Mouse (Mus musculus) liver, embryonic 16.5 days (tissue): ENCODE results near the gene Dock10. TPM values are rescaled to one million over a fixed set of nuclear protein-coding genes. Genes with fewer than 3 reads are reported as not detected.

ENCODE experiments used
- ATAC-seq: fragments of 200-750 bp; cut with Nextera tagmentation; 2 replicates; pipeline ENCODE4 v1.8.0; 2017; ENCODE audit warnings: low read depth, mild to moderate bottlenecking, moderate number of reproducible peaks, moderate library complexity
- H3K27ac ChIP-seq: fragments of 300-500 bp; sonication (generic); 2 replicates; pipeline ENCODE4 v1.5.1; 2014; ENCODE audit warnings: mild to moderate bottlenecking, low read length
- H3K27me3 ChIP-seq: fragments of 300-500 bp; sonication (generic); 2 replicates; pipeline ENCODE4 v1.6.1; 2014; ENCODE audit warnings: low read depth, low read length, mixed read lengths; ENCODE audit not compliant: control insufficient read depth, insufficient read depth
- H3K36me3 ChIP-seq: fragments of 300-500 bp; sonication (generic); 2 replicates; pipeline ENCODE4 v1.6.1; 2014; ENCODE audit warnings: mild to moderate bottlenecking; ENCODE audit not compliant: control insufficient read depth, insufficient read depth
- H3K4me1 ChIP-seq: fragments of 300-500 bp; sonication (generic); 2 replicates; pipeline ENCODE4 v1.6.1; 2014; ENCODE audit warnings: low read depth, low read length, mixed read lengths; ENCODE audit not compliant: control insufficient read depth
- H3K4me2 ChIP-seq: fragments of 300-500 bp; sonication (generic); 2 replicates; pipeline ENCODE4 v1.6.1; 2014; ENCODE audit warnings: low read depth, low read length, mixed read lengths
- H3K4me3 ChIP-seq: fragments of 300-500 bp; sonication (generic); 2 replicates; pipeline ENCODE4 v1.5.1; 2014; ENCODE audit warnings: low read depth, mild to moderate bottlenecking, low read length
- H3K9ac ChIP-seq: fragments of 300-500 bp; sonication (generic); 2 replicates; pipeline ENCODE4 v1.6.1; 2014; ENCODE audit warnings: low read depth, low read length
- H3K9me3 ChIP-seq: fragments of 300-500 bp; sonication (generic); replicated peaks from 2 replicates; pipeline ENCODE4 v1.6.1; 2016; ENCODE audit warnings: low read length; ENCODE audit not compliant: control insufficient read depth
- WGBS: fragments of 180-500 bp; shearing (Covaris S2); extraction: QIAGEN DNeasy Blood & Tissue Kit; methylation state at CpG from one replicate; pipeline ENCODE4 v1.1.7; 2014; ENCODE audit not compliant: insufficient replicate concordance; 5-methylcytosine and 5-hydroxymethylcytosine counted together
- polyA plus RNA-seq: library from polyadenylated mRNA; unstranded; fragments of >200 nt; fragmentation: Nextera tagmentation; extraction: Ambion mirVana; gene quantifications from 2 replicates; pipeline ENCODE4 v1.2.1, GENCODE M21; 2015

Dock10 gene
- polyA plus RNA-seq, 1 experiment from 2014 or later: 3.1 TPM

GRCm38 (mm10) chr1:80637214-80637705 lies 121.1 kb downstream of the Dock10 start:
- Histone ChIP-seq H3K9ac (no peak overlapping the region), H3K4me1 (no peaks in the 10 kb centered on the region), H3K27ac (no peak overlapping the region), H3K9me3 (no peaks in the 10 kb centered on the region), H3K36me3 (no peaks in the 10 kb centered on the region), H3K27me3 (no peaks in the 10 kb centered on the region), H3K4me3 (no peak overlapping the region), H3K4me2 (no peak overlapping the region)
- ATAC-seq: no peak
- 30% methylated on average over 4 of the region's 4 CpGs for WGBS

GRCm38 (mm10) chr1:80635825-80636224 lies 122.5 kb downstream of the Dock10 start:
- Histone ChIP-seq H3K4me1 (no peaks in the 10 kb centered on the region), H3K36me3 (no peaks in the 10 kb centered on the region), H3K4me3 (no peak overlapping the region), H3K27me3 (no peaks in the 10 kb centered on the region), H3K9ac (no peak overlapping the region), H3K9me3 (no peaks in the 10 kb centered on the region), H3K4me2 (no peak overlapping the region), H3K27ac (no peak overlapping the region)
- no peak for ATAC-seq
- 80% methylated on average over 4 of the region's 4 CpGs for WGBS

- H3K4me1 ChIP-seq: no peaks in the 10 kb centered on the region
- H3K36me3 ChIP-seq: no peaks in the 10 kb centered on the region
- no peaks in the 10 kb centered on the region for H3K9me3 ChIP-seq
- H3K9ac ChIP-seq: no peak overlapping the region
- no peak overlapping the region for H3K27ac ChIP-seq
- 52% methylated on average over 4 of the region's 4 CpGs for WGBS
- H3K27me3 ChIP-seq: no peaks in the 10 kb centered on the region
- peak; percentile 19; the same call in 1 of the 2 replicates for ATAC-seq
- H3K4me3 ChIP-seq: no peak overlapping the region
- H3K4me2 ChIP-seq: no peak overlapping the region
These were observed 124.8 kb downstream of the Dock10 start for GRCm38 (mm10) chr1:80633536-80633935.

DNA sequence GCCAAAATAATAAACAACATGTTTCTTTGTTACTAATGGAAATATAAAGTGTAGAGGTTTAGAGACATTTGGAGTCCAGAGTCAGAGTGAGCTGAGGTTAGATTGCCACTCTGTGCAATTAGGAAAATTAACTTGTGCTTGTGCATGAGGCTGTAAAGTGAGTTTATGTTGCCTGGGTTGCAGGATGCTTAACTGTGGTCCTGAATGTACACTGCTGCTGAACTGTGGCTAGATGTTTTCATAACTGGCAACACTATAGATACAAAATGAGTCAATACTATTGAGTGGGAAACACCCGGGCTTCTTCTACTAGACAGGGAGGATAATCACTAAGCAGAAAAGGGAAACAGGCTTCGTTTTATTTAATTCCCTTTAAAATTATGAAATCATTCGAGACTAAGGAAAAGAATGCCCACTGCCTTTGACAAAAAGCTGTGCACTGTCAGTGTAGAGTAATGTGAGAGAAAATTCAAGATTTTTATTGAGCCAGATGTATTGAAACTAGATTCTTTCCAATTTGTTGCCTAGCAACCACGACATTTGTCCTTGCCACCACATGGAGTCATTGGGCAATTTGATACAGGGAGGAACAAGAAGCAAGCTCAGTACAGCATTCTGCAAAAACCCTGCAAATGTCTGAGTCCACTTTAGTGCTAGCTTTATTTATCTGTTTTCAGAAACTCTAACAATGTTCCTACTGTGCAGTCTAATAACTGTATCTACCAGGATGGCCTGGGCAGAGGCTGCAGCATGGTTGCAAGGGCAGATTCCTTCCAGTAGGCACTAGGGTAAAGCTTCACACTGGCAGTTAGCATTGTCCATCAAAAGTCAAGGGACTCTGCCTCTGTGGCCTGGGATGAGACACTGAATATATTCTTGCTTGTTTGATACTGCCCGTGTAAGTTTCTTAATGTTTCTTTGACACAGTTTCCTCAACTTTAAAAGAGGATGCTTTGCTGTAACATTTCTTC lies 127.9 kb downstream of the Dock10 start:
- WGBS: 60% methylated on average over 5 of the region's 5 CpGs
- no peaks in the 10 kb centered on the region for H3K9me3 ChIP-seq
- ATAC-seq: no peak

GRCm38 (mm10) chr1:80628054-80628453 lies 130.3 kb downstream of the Dock10 start:
- no peak overlapping the region for H3K27ac ChIP-seq
- no peak for ATAC-seq
- H3K36me3 ChIP-seq: no peaks in the 10 kb centered on the region
- H3K4me1 ChIP-seq: no peaks in the 10 kb centered on the region
- H3K4me2 ChIP-seq: no peak overlapping the region
- H3K9ac ChIP-seq: no peak overlapping the region
- no peaks in the 10 kb centered on the region for H3K27me3 ChIP-seq
- no peak overlapping the region for H3K4me3 ChIP-seq
- H3K9me3 ChIP-seq: no peaks in the 10 kb centered on the region

More for the DNA sequence above, 127.9 kb downstream of the Dock10 start:
- H3K4me1 ChIP-seq: no peaks in the 10 kb centered on the region
- no peaks in the 10 kb centered on the region for H3K27me3 ChIP-seq
- no peaks in the 10 kb centered on the region for H3K36me3 ChIP-seq
- no peak overlapping the region for H3K27ac ChIP-seq
- no peak overlapping the region for H3K4me2 ChIP-seq
- no peak overlapping the region for H3K9ac ChIP-seq
- H3K4me3 ChIP-seq: no peak overlapping the region

DNA sequence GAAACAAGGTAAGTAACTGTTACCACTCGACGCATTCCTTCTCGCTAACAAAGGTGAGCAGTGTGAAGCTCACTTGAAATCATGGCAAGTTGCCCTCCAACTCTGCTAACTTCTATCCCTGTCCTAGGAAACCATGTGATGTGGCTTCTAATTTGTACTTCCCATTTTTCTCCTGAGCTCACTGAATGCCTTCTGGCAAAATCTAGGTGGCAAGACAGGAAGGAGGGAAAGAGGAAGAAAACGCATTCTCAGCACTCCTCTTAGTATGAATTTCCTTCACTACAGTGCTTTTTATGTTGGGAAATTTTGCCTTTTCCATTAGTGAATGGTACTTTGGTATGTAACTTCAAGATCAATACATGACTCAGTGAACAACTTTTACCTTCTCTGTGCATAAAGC lies 131.5 kb downstream of the Dock10 start:
- H3K36me3 ChIP-seq: no peaks in the 10 kb centered on the region
- H3K9me3 ChIP-seq: no peaks in the 10 kb centered on the region
- H3K4me2 ChIP-seq: no peak overlapping the region
- H3K4me1 ChIP-seq: no peaks in the 10 kb centered on the region
- 79% methylated on average over 4 of the region's 4 CpGs for WGBS
- no peak overlapping the region for H3K27ac ChIP-seq
- no peak overlapping the region for H3K4me3 ChIP-seq
- ATAC-seq: no peak
- no peaks in the 10 kb centered on the region for H3K27me3 ChIP-seq
- no peak overlapping the region for H3K9ac ChIP-seq

- H3K4me2 ChIP-seq: no peak overlapping the region
- no peak for ATAC-seq
- H3K9me3 ChIP-seq: no peaks in the 10 kb centered on the region
- H3K27ac ChIP-seq: no peak overlapping the region
- WGBS: 67% methylated on average over 1 of the region's 1 CpGs
- no peaks in the 10 kb centered on the region for H3K36me3 ChIP-seq
- no peaks in the 10 kb centered on the region for H3K4me1 ChIP-seq
- H3K9ac ChIP-seq: no peak overlapping the region
- H3K27me3 ChIP-seq: no peaks in the 10 kb centered on the region
- no peak overlapping the region for H3K4me3 ChIP-seq
These were observed 133.0 kb downstream of the Dock10 start for GRCm38 (mm10) chr1:80625371-80625770.

- Histone ChIP-seq H3K9me3 (no peaks in the 10 kb centered on the region), H3K4me2 (no peak overlapping the region), H3K27me3 (no peaks in the 10 kb centered on the region), H3K4me1 (no peaks in the 10 kb centered on the region), H3K27ac (no peak overlapping the region), H3K36me3 (no peaks in the 10 kb centered on the region), H3K4me3 (no peak overlapping the region), H3K9ac (no peak overlapping the region)
- WGBS: 76% methylated on average over 4 of the region's 4 CpGs
- ATAC-seq: no peak
These were observed 133.8 kb downstream of the Dock10 start for GRCm38 (mm10) chr1:80624552-80624951.

DNA sequence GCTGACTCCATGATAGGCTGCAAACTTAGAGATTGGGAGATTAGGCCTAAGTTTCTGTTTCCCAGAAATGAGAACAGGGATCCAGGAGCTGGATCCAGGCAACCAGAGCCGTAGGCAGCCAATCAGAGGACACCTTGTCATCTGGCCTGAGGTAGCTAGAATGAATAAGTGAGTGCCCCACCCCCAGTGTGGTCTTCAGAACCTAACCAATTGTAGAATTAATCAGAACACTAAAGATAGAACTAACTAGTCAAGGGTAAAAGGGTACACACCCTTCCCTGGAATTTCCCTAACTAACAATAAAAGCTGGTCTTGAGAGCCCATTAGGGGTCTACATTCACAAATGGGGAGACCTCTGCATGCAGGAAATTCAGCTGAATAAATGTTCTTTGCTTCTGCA lies 135.7 kb downstream of the Dock10 start:
- Histone ChIP-seq H3K27me3 (no peaks in the 10 kb centered on the region), H3K9ac (no peak overlapping the region), H3K4me2 (no peak overlapping the region), H3K4me3 (no peak overlapping the region), H3K9me3 (no peaks in the 10 kb centered on the region), H3K4me1 (no peaks in the 10 kb centered on the region), H3K36me3 (no peaks in the 10 kb centered on the region), H3K27ac (no peak overlapping the region)
- 69% methylated on average over 1 of the region's 1 CpGs for WGBS
- no peak for ATAC-seq
